Mouse (Mus musculus) ZHBTc4 (cell line): ENCODE measurements around the gene Ptcd1.
"Not testable (repeated sequence)": the region's sequence is repeated elsewhere in the genome, so short reads cannot be mapped to it uniquely, and the experiment has no call there.

ENCODE experiments used
- DNase-seq: peaks from one replicate; pipeline ENCODE4 v3.0.0-alpha.2; 2011; ENCODE audit warnings: low read depth, low spot score

Gene Ptcd1

DNA sequence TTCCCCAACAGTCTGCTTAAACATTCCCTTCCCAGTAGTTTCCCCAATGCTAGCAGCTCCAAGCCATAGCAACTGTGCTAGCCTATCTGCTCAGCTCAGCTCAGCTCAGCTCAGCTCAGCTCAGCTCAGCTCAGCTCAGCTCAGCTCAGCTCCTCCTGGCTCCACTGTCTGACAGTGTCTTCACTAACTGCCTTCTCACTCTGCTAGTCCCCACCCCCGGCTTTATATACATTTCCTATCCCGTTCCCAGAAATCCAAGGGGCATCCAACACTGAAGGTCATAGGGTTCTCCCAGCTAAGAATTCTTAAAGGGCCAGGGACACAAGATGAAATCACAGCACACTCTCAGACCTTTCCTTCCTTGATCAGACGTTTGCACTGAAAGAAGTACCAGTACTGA, 2.2 kb downstream of the Ptcd1 start:
- peak; percentile 80 for DNase-seq

- DNase-seq: peak; percentile 51
Measured at GRCm38 (mm10) chr5:145161361-145161760, 5.5 kb downstream of the Ptcd1 start.

DNA sequence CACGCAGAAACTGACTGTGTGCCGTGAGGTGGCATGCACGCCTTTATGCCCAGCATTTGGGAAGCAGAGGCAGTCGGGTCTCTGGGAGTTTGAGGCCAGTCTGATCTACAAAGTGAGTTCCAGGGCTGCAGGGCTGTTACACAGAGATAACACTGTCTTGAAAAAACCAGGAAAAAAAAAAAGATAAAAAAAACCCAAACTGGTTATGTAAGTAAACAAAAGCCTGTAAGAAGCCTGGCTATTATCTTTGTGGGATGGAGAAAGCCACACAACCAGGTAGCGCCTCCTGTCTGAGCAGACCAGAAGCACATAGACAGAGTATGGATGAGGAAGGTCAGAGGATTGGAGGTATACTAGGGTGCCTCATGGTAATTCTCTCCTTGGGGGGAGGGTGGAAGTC, 14.2 kb downstream of the Ptcd1 start:
- DNase-seq: no peak

DNA sequence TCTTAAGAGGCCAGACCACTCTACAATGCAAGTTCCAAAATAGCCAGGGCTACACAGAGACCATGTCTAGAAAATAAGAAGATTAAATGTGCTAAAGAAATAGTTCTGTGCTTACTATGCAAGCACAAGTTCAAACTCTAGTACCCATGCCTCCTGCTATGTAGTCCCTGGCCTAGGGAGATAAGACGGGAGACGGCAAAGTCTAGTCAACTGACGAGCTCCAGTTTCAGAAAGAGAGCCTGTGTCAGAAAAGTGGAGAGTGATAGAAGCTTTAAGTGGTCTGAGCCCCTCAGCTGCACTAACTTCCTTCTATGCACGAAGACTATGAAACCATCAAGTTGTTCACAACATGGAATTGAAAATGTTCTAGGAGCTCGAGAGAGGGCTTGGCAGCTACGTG, 17.6 kb downstream of the Ptcd1 start:
- DNase-seq: no peak

- DNase-seq: no peak
Measured at GRCm38 (mm10) chr5:145147748-145148147, 19.2 kb downstream of the Ptcd1 start.

DNA sequence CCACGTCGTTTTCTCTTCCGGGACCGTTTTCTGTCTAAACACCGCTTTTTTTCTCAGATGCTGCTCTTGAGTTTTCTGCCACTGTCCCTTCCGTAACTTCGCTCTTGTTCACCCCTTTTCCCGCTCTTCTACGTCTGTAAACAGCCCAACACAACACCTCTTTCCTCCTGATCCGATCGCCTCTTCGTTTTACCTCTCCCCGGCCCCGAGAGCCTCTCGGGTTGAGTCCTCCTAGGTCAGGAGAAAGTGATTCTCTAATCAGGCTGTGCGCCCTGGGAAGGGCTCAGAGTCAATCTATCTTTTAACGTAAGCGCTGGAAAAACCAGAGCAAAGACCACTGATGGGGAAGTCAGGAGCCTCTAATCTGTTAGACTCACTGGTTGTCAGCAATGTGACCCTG, 26.3 kb downstream of the Ptcd1 start:
- no peak for DNase-seq

GRCm38 (mm10) chr5:145139571-145140519, 27.1 kb downstream of the Ptcd1 start, which contains the start of the genes Pdap1 and Bud31:
TSS of gene Pdap1 (minus strand) at chr5:145140238.
TSS of gene Bud31 (plus strand) at chr5:145140362.
- DNase-seq: peak; percentile 96

DNA sequence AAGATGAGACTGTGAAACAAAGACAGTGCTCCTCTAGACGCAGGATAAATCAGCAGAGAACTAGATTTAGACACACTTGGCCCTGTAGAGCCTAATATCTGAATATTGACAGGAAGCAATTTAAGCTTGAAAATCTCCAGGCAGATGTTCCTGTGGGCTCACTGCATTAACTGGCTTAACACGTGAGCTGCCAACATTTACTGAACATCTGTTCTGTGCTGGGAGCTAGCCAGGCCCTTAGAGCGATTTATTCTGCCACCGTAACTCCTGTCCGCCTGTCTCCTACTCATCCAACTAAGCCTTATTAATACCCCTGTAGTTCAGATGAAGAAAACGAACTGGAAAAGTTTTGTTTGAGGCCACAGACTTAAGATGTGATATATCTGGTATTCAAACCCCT, 28.1 kb downstream of the Ptcd1 start:
- no peak for DNase-seq

- not testable (repeated sequence) for DNase-seq
Measured at GRCm38 (mm10) chr5:145133275-145133674, 33.6 kb downstream of the Ptcd1 start.

- DNase-seq: no peak
Measured at GRCm38 (mm10) chr5:145130995-145131394, 35.9 kb downstream of the Ptcd1 start.

DNA sequence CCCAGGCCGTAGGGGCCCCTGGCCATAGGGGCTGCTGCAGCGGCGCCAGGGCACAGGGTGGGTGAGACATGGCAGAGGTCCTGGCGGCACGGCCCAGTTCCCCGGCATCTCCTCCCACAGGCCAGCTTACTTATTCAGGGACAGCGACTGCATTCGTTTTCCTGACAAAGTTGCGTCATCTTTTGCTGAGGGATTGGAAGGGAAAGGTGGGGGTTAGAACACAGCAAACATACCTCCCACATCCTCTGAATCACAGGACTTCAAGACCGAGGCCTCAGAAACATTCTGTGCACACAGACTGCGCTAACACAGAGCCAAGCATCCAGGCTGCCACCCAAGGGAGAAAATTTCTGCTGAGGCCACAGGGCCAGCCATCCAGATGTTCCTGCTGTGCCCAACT, 36.7 kb downstream of the Ptcd1 start:
- no peak for DNase-seq

DNA sequence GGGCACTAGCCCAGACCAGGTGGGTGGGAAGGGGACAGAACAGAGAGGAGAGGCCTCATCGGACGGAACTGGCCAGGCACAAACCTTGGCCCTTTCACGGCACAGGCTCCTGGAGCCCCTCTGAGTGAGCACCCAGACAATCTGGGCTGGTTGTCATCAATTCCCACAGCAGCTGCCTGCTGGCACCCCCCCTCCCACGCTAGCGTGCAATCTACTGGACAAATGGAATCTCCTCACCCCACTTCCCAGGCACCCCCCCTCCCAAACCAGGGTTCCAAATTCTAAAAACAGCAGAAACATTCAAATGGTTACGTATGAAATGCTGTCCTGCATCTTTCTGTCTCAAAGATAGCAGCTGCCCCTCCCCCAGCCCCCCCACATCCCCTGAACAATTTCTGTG, 37.1 kb downstream of the Ptcd1 start:
- DNase-seq: not testable (repeated sequence)

DNA sequence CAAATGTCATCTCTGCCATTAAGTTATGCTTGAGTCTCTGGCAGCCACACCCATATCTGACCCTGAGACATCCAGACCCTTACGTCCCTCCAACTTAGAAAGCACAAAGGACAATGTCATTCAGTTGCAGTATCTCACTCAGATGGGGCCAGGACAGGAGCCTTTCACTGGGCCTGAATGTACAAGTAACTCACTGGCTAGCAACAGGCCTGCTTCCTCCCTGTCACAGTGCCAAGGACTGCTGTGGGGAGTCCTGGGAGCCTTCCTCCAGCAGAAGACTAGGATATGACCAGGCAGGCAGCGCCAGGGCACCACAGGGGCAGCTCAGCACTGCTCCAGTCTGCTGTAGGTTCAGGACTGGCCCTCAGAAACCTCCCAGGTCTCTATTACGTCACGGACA, 37.8 kb downstream of the Ptcd1 start:
- no peak for DNase-seq

- no peak for DNase-seq
Measured at GRCm38 (mm10) chr5:145126580-145126979, 40.3 kb downstream of the Ptcd1 start.

DNA sequence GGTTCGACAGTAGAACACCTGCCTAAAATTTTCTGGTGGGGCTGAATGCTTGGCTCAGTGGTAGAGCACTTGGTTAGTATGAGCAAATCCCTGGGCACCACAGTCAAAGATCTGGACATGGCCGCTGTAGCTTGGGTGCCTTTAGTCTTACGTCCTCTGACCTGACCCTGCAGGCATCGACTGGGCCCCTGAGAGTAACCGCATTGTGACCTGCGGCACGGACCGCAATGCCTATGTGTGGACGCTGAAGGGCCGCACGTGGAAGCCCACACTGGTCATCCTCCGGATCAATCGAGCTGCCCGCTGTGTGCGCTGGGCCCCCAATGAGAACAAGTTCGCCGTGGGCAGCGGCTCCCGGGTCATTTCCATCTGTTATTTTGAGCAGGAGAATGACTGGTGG, 43.5 kb downstream of the Ptcd1 start:
- no peak for DNase-seq

GRCm38 (mm10) chr5:145120921-145121320, 46.0 kb downstream of the Ptcd1 start:
- DNase-seq: no peak

DNA sequence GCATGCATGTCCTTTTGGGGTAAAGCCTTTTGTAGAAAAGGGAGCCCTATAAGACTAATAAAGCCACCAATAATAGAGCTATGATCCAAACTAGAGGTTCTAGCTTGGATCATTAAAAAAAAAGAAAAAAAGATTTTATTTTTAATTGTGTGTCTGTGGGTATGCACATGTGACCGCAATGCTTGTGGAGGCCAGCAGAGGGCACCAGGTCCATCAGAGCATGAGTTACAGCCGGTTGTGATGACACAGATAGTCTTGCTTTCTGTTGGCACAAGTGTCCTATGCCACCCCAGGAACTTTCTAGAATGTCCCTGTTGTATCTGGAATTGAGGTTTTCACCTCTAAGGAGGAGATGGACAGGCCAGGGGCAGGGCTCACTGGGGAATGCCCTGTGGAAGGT, 47.5 kb downstream of the Ptcd1 start:
- peak; percentile 79 for DNase-seq

DNA sequence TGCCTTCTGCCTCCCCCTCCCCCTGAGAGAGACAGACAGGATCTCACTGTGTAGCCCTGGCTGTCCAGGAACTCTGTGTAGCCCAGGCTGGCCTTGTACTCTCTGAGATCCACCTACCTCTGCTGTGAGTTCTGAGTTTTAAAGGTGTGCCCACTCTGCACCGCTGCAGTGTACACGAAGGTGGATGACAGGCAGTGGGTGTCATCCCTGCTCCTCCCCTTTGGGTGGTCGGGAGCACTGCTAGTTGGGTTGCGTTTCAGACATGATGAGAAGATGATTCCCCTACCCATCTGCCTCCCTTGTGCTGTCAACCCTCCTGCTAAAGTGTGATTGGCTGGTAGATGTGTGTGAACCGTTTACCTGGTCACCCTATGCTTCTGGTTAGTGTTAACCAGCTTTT, 48.4 kb downstream of the Ptcd1 start:
- no peak for DNase-seq

GRCm38 (mm10) chr5:145118005-145118404, 48.9 kb downstream of the Ptcd1 start:
- DNase-seq: no peak

DNA sequence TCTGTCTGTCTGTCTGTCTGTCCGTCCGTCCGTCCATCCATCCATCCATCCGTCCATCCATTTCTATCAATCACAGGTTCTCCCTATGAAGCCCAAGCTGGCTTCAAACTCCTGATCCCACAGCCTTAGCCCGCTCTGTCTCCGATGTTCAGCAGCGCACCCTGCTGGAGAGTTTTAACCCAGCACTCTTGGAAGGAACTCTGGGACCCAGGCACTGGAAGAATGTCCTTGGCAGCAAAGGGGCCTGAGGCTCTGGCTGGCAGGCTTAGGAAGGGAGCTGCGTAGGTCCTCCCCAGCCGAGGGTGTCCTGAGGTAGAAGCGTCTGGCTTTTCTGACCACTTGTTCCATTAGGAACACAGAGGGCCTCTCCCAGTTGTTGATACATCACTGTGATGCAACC, 50.0 kb downstream of the Ptcd1 start:
- DNase-seq: peak; percentile 93

GRCm38 (mm10) chr5:145116316-145116715, 50.6 kb downstream of the Ptcd1 start:
- DNase-seq: peak; percentile 54

DNA sequence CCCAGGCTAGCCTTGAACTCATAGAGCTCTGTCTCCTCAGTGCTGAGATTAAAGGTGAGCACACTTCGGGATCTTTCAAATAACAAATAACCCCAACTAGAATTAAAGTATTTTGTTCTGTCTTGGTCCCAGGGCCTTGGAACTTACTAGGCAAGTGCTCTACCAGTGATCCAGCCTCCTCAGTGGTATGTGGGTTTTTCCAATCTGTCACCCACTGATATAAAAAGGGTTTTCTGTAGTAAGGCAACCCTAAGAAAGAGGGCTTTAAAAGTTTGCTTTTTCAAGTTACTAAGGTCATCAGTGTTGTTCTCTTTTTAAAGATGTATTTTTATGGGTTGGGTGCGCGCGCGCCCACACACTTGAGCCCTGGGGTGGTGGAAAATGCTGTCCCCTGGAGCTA, 51.2 kb downstream of the Ptcd1 start:
- DNase-seq: no peak
